Mouse (Mus musculus): Measurements from ENCODE around the gene Car11. TPM values are rescaled to one million over a fixed set of nuclear protein-coding genes. Genes with fewer than 3 reads are reported as not detected.

Gene Car11
- polyA plus RNA-seq, 1 experiment from 2014 or later, result 7.3 TPM

DNA sequence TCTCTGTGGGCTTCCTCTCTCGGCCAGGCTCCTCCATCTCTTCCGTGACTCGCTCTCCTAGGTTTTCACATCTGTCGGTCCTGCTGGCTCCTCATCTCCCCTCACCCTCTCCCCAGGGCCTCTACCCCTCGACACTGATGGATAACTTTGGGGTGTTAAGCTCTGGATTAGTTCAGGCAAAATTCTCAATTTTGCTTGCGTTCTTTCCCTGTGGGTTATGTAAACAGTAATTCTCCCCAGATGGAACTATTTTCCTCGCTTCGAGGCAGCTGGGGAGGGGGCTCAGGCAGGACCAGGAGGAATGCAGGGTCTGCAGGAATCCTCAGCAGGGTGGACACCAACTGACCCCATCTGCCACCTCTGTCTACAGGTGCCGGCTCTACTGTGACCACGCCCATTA, 13.8 kb upstream of the Car11 start:
- Histone ChIP-seq H3K4me1 (replicated peaks; ENCODE audit: control insufficient read depth, insufficient read depth, low read length) (peaks cover 22% of the 10 kb centered on the region), H3K9me3 (ENCODE audit: control insufficient read depth, low read length) (no peaks in the 10 kb centered on the region), H3K27me3 (replicated peaks; ENCODE audit: control insufficient read depth, insufficient read depth, low read length) (no peaks in the 10 kb centered on the region), H3K9ac (ENCODE audit: low read length) (peak overlapping the region; percentile 21; the same call in 1 of the 2 replicates), H3K36me3 (ENCODE audit: control insufficient read depth, insufficient read depth, low read length) (no peaks in the 10 kb centered on the region), H3K4me2 (ENCODE audit: low read length) (peak overlapping the region; percentile 31), H3K27ac (ENCODE audit: low read depth) (peak overlapping the region; percentile 65), H3K4me3 (ENCODE audit: low read depth, low read length) (no peak overlapping the region)
- DNase-seq (ENCODE audit: low spot score) (peak; percentile 52), ATAC-seq (replicated peaks; ENCODE audit: low FRiP score, low TSS enrichment, low read depth) (no peak)
- WGBS, result 25% methylated on average over 10 of the region's 10 CpGs

DNA sequence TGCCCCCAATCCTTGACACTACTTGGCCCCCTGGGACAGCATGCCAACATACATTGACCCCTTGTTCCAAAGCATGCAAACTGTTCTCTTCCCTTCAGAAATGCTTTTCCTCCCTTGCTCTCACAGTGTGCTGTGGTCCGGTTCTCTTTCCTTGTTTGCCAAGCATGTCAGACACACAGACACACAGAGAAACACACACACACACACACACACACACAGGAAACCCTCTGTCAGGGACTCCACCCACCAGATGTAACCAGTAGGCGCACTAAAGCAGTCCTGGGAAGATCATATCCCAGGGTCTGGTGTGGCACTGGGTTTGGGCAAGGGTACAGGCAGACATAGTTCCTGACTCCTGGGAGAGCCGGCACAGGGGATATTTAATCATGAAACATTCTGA, 12.8 kb upstream of the Car11 start:
- no peak overlapping the region for H3K27ac ChIP-seq (ENCODE audit: low read depth)
- H3K4me1 ChIP-seq (replicated peaks; ENCODE audit: control insufficient read depth, insufficient read depth, low read length), result peaks cover 22% of the 10 kb centered on the region
- H3K36me3 ChIP-seq (ENCODE audit: control insufficient read depth, insufficient read depth, low read length), result no peaks in the 10 kb centered on the region
- H3K9ac ChIP-seq (ENCODE audit: low read length), result no peak overlapping the region
- H3K9me3 ChIP-seq (ENCODE audit: control insufficient read depth, low read length), result no peaks in the 10 kb centered on the region
- H3K4me3 ChIP-seq (ENCODE audit: low read depth, low read length), result no peak overlapping the region
- no peak for ATAC-seq (replicated peaks; ENCODE audit: low FRiP score, low TSS enrichment, low read depth)
- no peaks in the 10 kb centered on the region for H3K27me3 ChIP-seq (replicated peaks; ENCODE audit: control insufficient read depth, insufficient read depth, low read length)
- no peak for DNase-seq (ENCODE audit: low spot score)
- H3K4me2 ChIP-seq (ENCODE audit: low read length), result no peak overlapping the region
- WGBS, result 69% methylated on average over 3 of the region's 3 CpGs

GRCm38 (mm10) chr7:45689099-45689498, 10.5 kb upstream of the Car11 start:
- WGBS, result 61% methylated on average over 6 of the region's 6 CpGs
- peaks cover 15% of the 10 kb centered on the region for H3K4me1 ChIP-seq (replicated peaks; ENCODE audit: control insufficient read depth, insufficient read depth, low read length)
- no peak overlapping the region for H3K4me3 ChIP-seq (ENCODE audit: low read depth, low read length)
- ATAC-seq (replicated peaks; ENCODE audit: low FRiP score, low TSS enrichment, low read depth) (no peak), DNase-seq (ENCODE audit: low spot score) (no peak)
- H3K36me3 ChIP-seq (ENCODE audit: control insufficient read depth, insufficient read depth, low read length), result no peaks in the 10 kb centered on the region
- no peaks in the 10 kb centered on the region for H3K9me3 ChIP-seq (ENCODE audit: control insufficient read depth, low read length)
- no peak overlapping the region for H3K27ac ChIP-seq (ENCODE audit: low read depth)
- H3K9ac ChIP-seq (ENCODE audit: low read length), result no peak overlapping the region
- no peaks in the 10 kb centered on the region for H3K27me3 ChIP-seq (replicated peaks; ENCODE audit: control insufficient read depth, insufficient read depth, low read length)
- no peak overlapping the region for H3K4me2 ChIP-seq (ENCODE audit: low read length)

DNA sequence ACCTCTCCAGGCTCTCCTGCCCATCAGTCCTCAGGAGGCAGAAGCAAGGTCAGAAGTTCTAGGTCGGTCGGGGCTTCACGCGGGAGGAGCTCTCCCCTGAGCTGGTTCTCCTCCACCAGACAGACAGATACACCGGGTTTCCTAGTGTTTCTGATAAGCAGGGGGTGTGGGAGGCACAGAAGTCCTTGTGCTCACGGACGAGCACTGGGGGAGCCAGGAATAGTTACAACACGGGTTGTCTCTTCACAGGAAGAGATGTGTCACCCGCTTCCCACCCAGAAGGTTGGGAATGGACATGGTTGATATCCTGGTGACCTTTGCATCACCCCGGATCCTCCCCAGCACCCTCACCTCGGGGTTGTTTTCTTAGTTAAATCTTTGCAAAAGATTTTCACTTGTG, 9.8 kb upstream of the Car11 start:
- Histone ChIP-seq H3K4me2 (ENCODE audit: low read length) (no peak overlapping the region), H3K36me3 (ENCODE audit: control insufficient read depth, insufficient read depth, low read length) (no peaks in the 10 kb centered on the region), H3K27me3 (replicated peaks; ENCODE audit: control insufficient read depth, insufficient read depth, low read length) (no peaks in the 10 kb centered on the region), H3K9ac (ENCODE audit: low read length) (no peak overlapping the region), H3K9me3 (ENCODE audit: control insufficient read depth, low read length) (no peaks in the 10 kb centered on the region), H3K4me3 (ENCODE audit: low read depth, low read length) (no peak overlapping the region), H3K27ac (ENCODE audit: low read depth) (no peak overlapping the region), H3K4me1 (replicated peaks; ENCODE audit: control insufficient read depth, insufficient read depth, low read length) (peaks cover 15% of the 10 kb centered on the region)
- DNase-seq (ENCODE audit: low spot score) (no peak), ATAC-seq (replicated peaks; ENCODE audit: low FRiP score, low TSS enrichment, low read depth) (no peak)
- WGBS, result 58% methylated on average over 11 of the region's 11 CpGs

- Histone ChIP-seq H3K4me1 (replicated peaks; ENCODE audit: control insufficient read depth, insufficient read depth, low read length) (no peaks in the 10 kb centered on the region), H3K4me3 (ENCODE audit: low read depth, low read length) (no peak overlapping the region), H3K4me2 (ENCODE audit: low read length) (no peak overlapping the region), H3K36me3 (ENCODE audit: control insufficient read depth, insufficient read depth, low read length) (no peaks in the 10 kb centered on the region), H3K27me3 (replicated peaks; ENCODE audit: control insufficient read depth, insufficient read depth, low read length) (no peaks in the 10 kb centered on the region), H3K9me3 (ENCODE audit: control insufficient read depth, low read length) (no peaks in the 10 kb centered on the region), H3K27ac (ENCODE audit: low read depth) (no peak overlapping the region), H3K9ac (ENCODE audit: low read length) (no peak overlapping the region)
- no peak for DNase-seq (ENCODE audit: low spot score)
- 79% methylated on average over 2 of the region's 2 CpGs for WGBS
- ATAC-seq (replicated peaks; ENCODE audit: low FRiP score, low TSS enrichment, low read depth), result no peak
Observed at GRCm38 (mm10) chr7:45692364-45692763, 7.3 kb upstream of the Car11 start.

- Histone ChIP-seq H3K9ac (ENCODE audit: low read length) (no peak within 1 kb of the TSS), H3K9me3 (ENCODE audit: control insufficient read depth, low read length) (no peaks in the 10 kb centered on the region), H3K27ac (ENCODE audit: low read depth) (no peak within 1 kb of the TSS), H3K36me3 (ENCODE audit: control insufficient read depth, insufficient read depth, low read length) (no peaks in the 10 kb centered on the region), H3K4me1 (replicated peaks; ENCODE audit: control insufficient read depth, insufficient read depth, low read length) (no peaks in the 10 kb centered on the region), H3K4me3 (ENCODE audit: low read depth, low read length) (no peak within 1 kb of the TSS), H3K4me2 (ENCODE audit: low read length) (no peak within 1 kb of the TSS), H3K27me3 (replicated peaks; ENCODE audit: control insufficient read depth, insufficient read depth, low read length) (peaks cover 8% of the 10 kb centered on the region)
- WGBS, result 90% methylated on average over 50 of the region's 50 CpGs
- ATAC-seq (replicated peaks; ENCODE audit: low FRiP score, low TSS enrichment, low read depth), result no peak
- DNase-seq (ENCODE audit: low spot score), result no peak
Observed at GRCm38 (mm10) chr7:45693921-45694591, 5.6 kb upstream of the Car11 start, which contains the start of gene Sec1. Gene Sec1 (minus strand): TSS chr7:45694402.

GRCm38 (mm10) chr7:45695098-45695497, 4.5 kb upstream of the Car11 start:
- no peak overlapping the region for H3K4me3 ChIP-seq (ENCODE audit: low read depth, low read length)
- no peaks in the 10 kb centered on the region for H3K36me3 ChIP-seq (ENCODE audit: control insufficient read depth, insufficient read depth, low read length)
- DNase-seq (ENCODE audit: low spot score) (no peak), ATAC-seq (replicated peaks; ENCODE audit: low FRiP score, low TSS enrichment, low read depth) (no peak)
- peaks cover 2% of the 10 kb centered on the region for H3K4me1 ChIP-seq (replicated peaks; ENCODE audit: control insufficient read depth, insufficient read depth, low read length)
- no peaks in the 10 kb centered on the region for H3K9me3 ChIP-seq (ENCODE audit: control insufficient read depth, low read length)
- peaks cover 19% of the 10 kb centered on the region for H3K27me3 ChIP-seq (replicated peaks; ENCODE audit: control insufficient read depth, insufficient read depth, low read length)
- no peak overlapping the region for H3K27ac ChIP-seq (ENCODE audit: low read depth)
- no peak overlapping the region for H3K4me2 ChIP-seq (ENCODE audit: low read length)
- WGBS, result 14% methylated on average over 6 of the region's 6 CpGs
- no peak overlapping the region for H3K9ac ChIP-seq (ENCODE audit: low read length)

DNA sequence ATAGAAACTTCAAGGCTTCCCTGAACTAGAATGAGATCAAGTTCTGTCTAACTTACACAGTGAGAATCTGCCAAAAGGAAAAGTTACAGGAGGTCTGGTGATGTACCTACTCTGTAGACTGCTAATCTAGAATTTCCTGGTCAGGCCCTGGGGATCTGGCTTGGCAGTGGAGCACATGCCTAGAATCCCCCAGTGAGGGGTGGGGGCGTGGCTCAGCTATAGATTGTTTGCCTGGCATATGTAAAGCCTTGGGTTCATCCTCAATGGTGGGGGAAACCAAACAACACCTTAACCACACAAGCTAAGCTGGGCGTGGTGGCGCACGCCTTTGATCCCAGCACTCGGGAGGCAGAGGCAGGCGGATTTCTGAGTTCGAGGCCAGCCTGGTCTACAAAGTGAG, 1.7 kb upstream of the Car11 start:
- 87% methylated on average over 6 of the region's 7 CpGs for WGBS
- peaks cover 23% of the 10 kb centered on the region for H3K27me3 ChIP-seq (replicated peaks; ENCODE audit: control insufficient read depth, insufficient read depth, low read length)
- no peak for DNase-seq (ENCODE audit: low spot score)

More for the DNA sequence above, 1.7 kb upstream of the Car11 start:
- Histone ChIP-seq H3K9me3 (ENCODE audit: control insufficient read depth, low read length) (no peaks in the 10 kb centered on the region), H3K27ac (ENCODE audit: low read depth) (no peak overlapping the region), H3K4me3 (ENCODE audit: low read depth, low read length) (no peak overlapping the region), H3K9ac (ENCODE audit: low read length) (no peak overlapping the region), H3K4me1 (replicated peaks; ENCODE audit: control insufficient read depth, insufficient read depth, low read length) (peaks cover 7% of the 10 kb centered on the region), H3K4me2 (ENCODE audit: low read length) (no peak overlapping the region), H3K36me3 (ENCODE audit: control insufficient read depth, insufficient read depth, low read length) (no peaks in the 10 kb centered on the region)
- no peak for ATAC-seq (replicated peaks; ENCODE audit: low FRiP score, low TSS enrichment, low read depth)

Measured in intestine, embryonic 14.5 days (tissue).